Mouse (Mus musculus) midbrain, postnatal 0 days (tissue): Measurements from ENCODE around the gene Nfkbil1. TPM values are rescaled to one million over a fixed set of nuclear protein-coding genes. Genes with fewer than 3 reads are reported as not detected.

ENCODE experiments used
- ATAC-seq: fragments of 200-750 bp; cut with Nextera tagmentation; 2 replicates; pipeline ENCODE4 v1.8.0; 2017; ENCODE audit warnings: moderate number of reproducible peaks, mild to moderate bottlenecking, moderate TSS enrichment, moderate library complexity; ENCODE audit not compliant: low FRiP score
- DNase-seq: peaks from one replicate; pipeline ENCODE4 v3.0.0-alpha.2; 2015; ENCODE audit warnings: low spot score
- H3K27ac ChIP-seq: fragments of 300-500 bp; sonication (generic); 2 replicates; pipeline ENCODE4 v1.5.1; 2014; ENCODE audit warnings: low read depth, mild to moderate bottlenecking, low read length, mixed read lengths
- H3K27me3 ChIP-seq: fragments of 300-500 bp; sonication (generic); 2 replicates; pipeline ENCODE4 v1.6.1; 2014; ENCODE audit warnings: low read length, control low read depth, mixed read lengths; ENCODE audit not compliant: insufficient read depth
- H3K36me3 ChIP-seq: fragments of 300-500 bp; sonication (generic); 2 replicates; pipeline ENCODE4 v1.6.1; 2014; ENCODE audit warnings: low read length, control low read depth, mixed read lengths; ENCODE audit not compliant: insufficient read depth
- H3K4me1 ChIP-seq: fragments of 300-500 bp; sonication (generic); 2 replicates; pipeline ENCODE4 v1.6.1; 2014; ENCODE audit warnings: mild to moderate bottlenecking, control low read depth, antibody characterized with exemption, low read length, mixed read lengths; ENCODE audit not compliant: insufficient read depth
- H3K4me2 ChIP-seq: fragments of 300-500 bp; sonication (generic); 2 replicates; pipeline ENCODE4 v1.6.1; 2014; ENCODE audit warnings: low read depth, mild to moderate bottlenecking, low read length, mixed read lengths; ENCODE audit not compliant: poor library complexity, severe bottlenecking
- H3K4me3 ChIP-seq: fragments of 300-500 bp; sonication (generic); 2 replicates; pipeline ENCODE4 v1.5.1; 2014; ENCODE audit warnings: low read depth, mild to moderate bottlenecking, low read length, moderate library complexity
- H3K9ac ChIP-seq: fragments of 300-500 bp; sonication (generic); replicated peaks from 2 replicates; pipeline ENCODE4 v1.6.1; 2014; ENCODE audit warnings: mild to moderate bottlenecking, low read length, moderate library complexity, mixed read lengths; ENCODE audit not compliant: poor library complexity, severe bottlenecking
- H3K9me3 ChIP-seq: fragments of 300-500 bp; sonication (generic); 2 replicates; pipeline ENCODE4 v1.6.1; 2016; ENCODE audit warnings: low read length, control low read depth
- CTCF ChIP-seq: IDR thresholded peaks from 2 replicates; pipeline ENCODE4 v1.5.1; 2016; ENCODE audit warnings: antibody characterized with exemption, mild to moderate bottlenecking
- WGBS: fragments of 180-500 bp; shearing (Covaris S2); extraction: QIAGEN DNeasy Blood & Tissue Kit; methylation state at CpG from one replicate; pipeline ENCODE4 v1.1.7; 2014; 5-methylcytosine and 5-hydroxymethylcytosine counted together
- polyA plus RNA-seq: library from polyadenylated mRNA; unstranded; fragments of >200 nt; fragmentation: Nextera tagmentation; extraction: Ambion mirVana; gene quantifications from 2 replicates; pipeline ENCODE4 v1.2.1, GENCODE M21; 2015
- total RNA-seq: library from RNA; depleted of rRNA; stranded (reverse); fragments of >200 nt; gene quantifications from 2 replicates; pipeline ENCODE4 v1.2.3, GENCODE M21; 2014

Gene Nfkbil1
- total and polyA plus RNA-seq, 2 experiments from 2014 or later: 12.3 to 18.5 TPM

GRCm38 (mm10) chr17:35274770-35275169 lies 39.2 kb upstream of the Nfkbil1 start:
- 6% methylated on average over 11 of the region's 11 CpGs for WGBS
- peak; percentile 91 for TF ChIP-seq CTCF
- no peaks in the 10 kb centered on the region for H3K36me3 ChIP-seq
- H3K4me1 ChIP-seq: no peaks in the 10 kb centered on the region
- no peak overlapping the region for H3K9ac ChIP-seq
- DNase-seq (peak; percentile 82), ATAC-seq (peak; percentile 47; the same call in 1 of the 2 replicates)
- H3K4me3 ChIP-seq: no peak overlapping the region
- no peaks in the 10 kb centered on the region for H3K27me3 ChIP-seq
- H3K27ac ChIP-seq: no peak overlapping the region
- no peaks in the 10 kb centered on the region; the same call in 1 of the 2 replicates for H3K9me3 ChIP-seq
- H3K4me2 ChIP-seq: no peak overlapping the region

GRCm38 (mm10) chr17:35272249-35272648 lies 36.7 kb upstream of the Nfkbil1 start:
- H3K9ac ChIP-seq: no peak overlapping the region
- H3K36me3 ChIP-seq: no peaks in the 10 kb centered on the region
- H3K9me3 ChIP-seq: no peaks in the 10 kb centered on the region; the same call in 1 of the 2 replicates
- DNase-seq: no peak
- no peaks in the 10 kb centered on the region for H3K4me1 ChIP-seq
- H3K4me3 ChIP-seq: no peak overlapping the region
- ATAC-seq: no peak
- WGBS: 79% methylated on average over 3 of the region's 3 CpGs
- no peak for TF ChIP-seq CTCF
- H3K27ac ChIP-seq: no peak overlapping the region
- H3K27me3 ChIP-seq: no peaks in the 10 kb centered on the region
- no peak overlapping the region for H3K4me2 ChIP-seq

- DNase-seq: peak; percentile 65
- H3K36me3 ChIP-seq: no peaks in the 10 kb centered on the region
- no peak for TF ChIP-seq CTCF
- H3K4me2 ChIP-seq: no peak overlapping the region
- no peak overlapping the region for H3K9ac ChIP-seq
- H3K27ac ChIP-seq: no peak overlapping the region
- no peaks in the 10 kb centered on the region for H3K4me1 ChIP-seq
- H3K9me3 ChIP-seq: no peaks in the 10 kb centered on the region; the same call in 1 of the 2 replicates
- ATAC-seq: no peak
- no peaks in the 10 kb centered on the region for H3K27me3 ChIP-seq
- H3K4me3 ChIP-seq: no peak overlapping the region
- WGBS: 20% methylated on average over 3 of the region's 3 CpGs
Observed at GRCm38 (mm10) chr17:35269653-35270347, 34.2 kb upstream of the Nfkbil1 start.

- TF ChIP-seq CTCF: no peak
- H3K36me3 ChIP-seq: no peaks in the 10 kb centered on the region
- DNase-seq (no peak), ATAC-seq (no peak)
- no peak overlapping the region for H3K4me2 ChIP-seq
- no peaks in the 10 kb centered on the region for H3K27me3 ChIP-seq
- 69% methylated on average over 1 of the region's 1 CpGs for WGBS
- no peaks in the 10 kb centered on the region for H3K4me1 ChIP-seq
- no peak overlapping the region for H3K9ac ChIP-seq
- no peak overlapping the region for H3K4me3 ChIP-seq
- H3K9me3 ChIP-seq: no peaks in the 10 kb centered on the region
- H3K27ac ChIP-seq: no peak overlapping the region
Observed at GRCm38 (mm10) chr17:35267399-35268086, 32.0 kb upstream of the Nfkbil1 start.

GRCm38 (mm10) chr17:35263523-35263883 lies 27.9 kb upstream of the Nfkbil1 start:
- Histone ChIP-seq H3K27ac (no peak overlapping the region), H3K9ac (peak overlapping the region; percentile 64), H3K4me2 (peak overlapping the region; percentile 80), H3K4me1 (no peaks in the 10 kb centered on the region), H3K36me3 (no peaks in the 10 kb centered on the region), H3K4me3 (peak overlapping the region; percentile 72), H3K27me3 (no peaks in the 10 kb centered on the region), H3K9me3 (no peaks in the 10 kb centered on the region)
- ATAC-seq (no peak; the same call in 1 of the 2 replicates), DNase-seq (no peak)
- WGBS: 1% methylated on average over 25 of the region's 31 CpGs
- TF ChIP-seq CTCF: no peak
